Mouse (Mus musculus) frontal cortex, postnatal 14 days (tissue): ENCODE measurements around the gene Suv39h2.
A peak's percentile ranks its signal among the peaks of the same experiment; 100 is the strongest.

Experiments used
- DNase-seq, 2 experiments: peaks; one replicate each; pipeline ENCODE4 v3.0.0; 2022; ENCODE audit warnings: low spot score in 2 of 2

Suv39h2 gene

DNA sequence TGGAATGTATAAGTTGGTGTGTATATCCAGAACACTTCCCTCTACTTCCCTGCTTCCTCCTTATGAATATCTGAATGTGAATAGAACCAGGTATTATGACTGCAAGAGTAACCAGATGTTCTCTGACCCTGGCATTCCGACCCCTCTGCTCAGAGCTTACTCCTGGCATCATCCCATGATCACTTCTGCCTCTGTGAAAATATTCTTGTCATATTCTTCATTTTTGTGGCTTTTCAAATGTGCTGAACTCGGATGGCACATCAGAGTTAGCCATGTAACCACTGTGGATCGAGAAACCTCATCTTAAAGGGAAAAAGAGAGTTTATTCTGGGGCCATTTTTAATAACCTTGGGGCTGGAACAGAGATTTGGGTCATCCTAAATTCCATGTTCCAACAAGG is 52.3 kb downstream of the Suv39h2 start, which contains the start of gene Meig1:
TSS of gene Meig1 (minus strand) at position 101 of the 400 bp plus-strand sequence.
- DNase-seq = no peak

DNA sequence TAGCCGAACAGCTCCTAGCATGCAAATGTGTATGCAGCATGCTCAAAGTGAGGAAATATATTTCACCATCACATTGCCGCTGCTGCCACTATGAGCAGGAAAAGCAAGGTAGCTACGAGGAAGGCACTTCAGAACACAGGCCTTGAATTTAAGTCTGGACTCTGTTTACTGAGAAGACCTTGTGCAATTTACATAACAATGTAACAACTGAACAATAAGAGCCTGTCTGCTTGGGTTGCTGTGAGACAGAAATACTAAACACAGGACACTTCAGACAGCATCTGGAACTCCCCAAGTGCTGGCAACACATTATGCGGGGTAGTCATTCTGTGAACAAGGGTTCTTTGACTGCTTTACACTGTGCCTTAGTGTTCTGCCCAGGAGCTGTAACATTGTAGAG is 54.7 kb downstream of the Suv39h2 start:
- no peak for DNase-seq

DNA sequence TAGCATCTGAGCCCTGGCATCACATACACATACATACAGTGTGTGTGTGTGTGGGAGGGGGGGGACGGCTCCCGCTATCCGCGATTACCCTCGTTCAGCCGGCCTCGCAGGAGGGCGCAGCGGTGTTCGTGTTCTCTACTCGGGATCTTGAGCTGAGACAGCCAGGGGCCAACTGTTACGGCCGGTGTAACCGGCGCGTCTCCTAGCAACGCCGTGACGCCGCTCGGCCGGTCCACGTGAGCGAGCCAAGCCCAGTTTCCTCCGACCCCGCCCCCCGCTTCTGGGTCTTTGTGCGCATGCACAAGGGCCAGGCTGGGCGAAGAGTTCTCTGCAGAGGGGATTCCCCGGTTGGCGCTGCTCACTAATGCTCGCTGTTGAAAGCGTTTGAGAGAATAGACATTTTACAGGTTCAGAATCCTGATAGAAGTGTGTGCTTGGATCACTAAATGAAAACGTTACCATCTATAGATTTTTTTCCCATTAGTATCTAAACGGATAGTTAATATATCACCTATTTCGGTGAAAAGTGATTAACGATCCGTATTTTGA is 55.9 kb downstream of the Suv39h2 start:
- peak; percentile 89 to 94 for DNase-seq

DNA sequence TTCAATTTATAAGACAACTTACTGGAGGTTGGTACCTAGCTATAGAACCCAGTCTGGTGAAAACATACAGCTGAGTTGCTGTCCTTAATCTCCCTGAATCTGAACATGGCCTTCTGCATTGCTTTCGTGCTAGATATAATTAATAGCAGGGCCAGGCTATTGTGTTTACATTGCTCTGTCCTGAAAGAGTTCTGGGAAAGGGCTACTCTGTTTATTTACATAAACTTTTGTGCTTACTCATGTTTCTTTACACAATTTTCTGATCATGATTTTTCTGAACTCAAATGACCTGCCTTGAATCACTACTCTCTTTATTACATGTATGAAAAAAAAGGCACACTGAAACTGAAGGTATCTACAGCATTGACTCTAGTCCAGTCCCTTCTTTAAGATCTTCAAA is 59.2 kb downstream of the Suv39h2 start:
- DNase-seq = no peak

DNA sequence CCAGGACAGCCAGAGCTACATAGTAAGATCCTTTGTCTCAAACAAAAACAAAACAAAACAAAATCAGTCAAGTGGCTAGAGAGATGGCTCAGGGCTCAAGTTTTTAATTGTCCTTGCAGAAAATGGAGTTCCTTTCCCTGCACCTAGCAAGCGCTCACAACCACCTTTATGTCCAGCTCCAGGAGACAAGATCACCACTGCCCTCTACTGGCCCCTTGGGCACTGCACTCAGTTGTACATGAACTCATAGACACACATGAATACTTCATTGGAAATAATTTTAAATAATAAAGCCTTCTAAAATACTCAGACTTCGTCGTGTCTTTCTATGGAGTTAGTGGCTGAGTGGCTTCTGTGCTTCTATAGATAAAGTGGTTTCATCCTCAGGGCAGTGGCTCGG is 60.6 kb downstream of the Suv39h2 start:
- peak; percentile 42 to 64 for DNase-seq

DNA sequence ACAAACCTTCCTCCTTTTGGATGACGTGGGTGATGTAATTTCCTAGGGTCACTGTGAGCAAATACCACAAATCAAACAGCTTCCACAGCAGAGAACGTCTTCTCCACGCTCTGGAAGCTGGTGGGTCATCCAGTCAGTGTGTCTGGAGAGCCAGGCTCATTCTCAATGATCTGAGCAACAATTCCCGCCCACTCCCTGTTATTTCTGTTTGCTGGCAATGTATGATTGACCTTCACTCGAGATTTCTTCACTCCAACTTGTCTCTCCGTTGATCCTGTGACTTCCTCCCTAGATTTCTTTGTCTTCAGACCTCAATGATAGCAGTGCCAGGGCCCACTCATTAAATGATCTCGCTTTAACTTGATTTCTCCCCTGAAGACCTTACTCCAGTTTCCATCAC is 67.1 kb downstream of the Suv39h2 start:
- no peak for DNase-seq

DNA sequence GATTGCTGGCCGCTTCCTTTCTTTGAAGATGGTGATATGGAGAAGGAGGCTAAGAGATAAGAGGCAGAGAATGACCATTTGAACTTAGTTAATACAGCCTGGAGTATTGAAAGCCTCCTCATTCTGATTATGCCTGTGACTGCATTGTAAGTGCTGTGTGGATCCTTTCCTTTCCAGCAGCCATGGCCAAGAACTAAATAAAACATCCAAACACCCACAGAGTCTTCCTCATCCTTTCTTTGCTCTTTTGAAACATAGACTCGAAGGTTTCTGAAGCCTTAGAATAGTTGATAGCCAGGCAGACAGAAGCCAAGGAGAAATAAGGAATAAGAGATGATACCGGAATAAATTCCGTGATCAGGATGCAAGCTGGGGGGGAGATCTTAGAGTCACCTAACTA is 68.8 kb downstream of the Suv39h2 start:
- DNase-seq = no peak
